Mouse (Mus musculus) spleen, adult 2 months (tissue): ENCODE results near the gene Gm20388. TPM values are rescaled to one million over a fixed set of nuclear protein-coding genes. Genes with fewer than 3 reads are reported as not detected.

Experiments
- DNase-seq, 2 experiments: peaks; one replicate each; pipeline versions ENCODE4 v3.0.0 to v3.0.0-alpha.2; 2012 to 2021; ENCODE audit warnings: low spot score in 2 of 2, low read depth in 1 of 2
- H3K27ac ChIP-seq: fragments of 200-500 bp; 2 replicates; pipeline ENCODE4 v1.5.1; 2012; ENCODE audit warnings: low read length, inconsistent platforms; ENCODE audit not compliant: insufficient read depth
- H3K27me3 ChIP-seq: fragments of 200-500 bp; 2 replicates; pipeline ENCODE4 v1.6.1; 2012; ENCODE audit warnings: mild to moderate bottlenecking, moderate library complexity, low read length, inconsistent platforms; ENCODE audit not compliant: control insufficient read depth, insufficient read depth
- H3K36me3 ChIP-seq: fragments of 200-500 bp; 2 replicates; pipeline ENCODE4 v1.6.1; 2012; ENCODE audit warnings: mild to moderate bottlenecking, low read length, inconsistent platforms; ENCODE audit not compliant: control insufficient read depth, insufficient read depth
- H3K4me1 ChIP-seq: fragments of 200-500 bp; 2 replicates; pipeline ENCODE4 v1.6.1; 2011; ENCODE audit warnings: inconsistent platforms; ENCODE audit not compliant: control insufficient read depth, insufficient read depth, insufficient read length
- H3K4me3 ChIP-seq: fragments of 200-500 bp; 2 replicates; pipeline ENCODE4 v1.5.1; 2011; ENCODE audit warnings: mild to moderate bottlenecking, inconsistent platforms; ENCODE audit not compliant: insufficient read depth, insufficient read length; ENCODE audit errors: extremely low read depth
- CTCF ChIP-seq: fragments of 200-500 bp; IDR thresholded peaks from 2 replicates; pipeline ENCODE4 v1.5.1; 2011; ENCODE audit warnings: mild to moderate bottlenecking, inconsistent platforms; ENCODE audit not compliant: insufficient read depth, insufficient read length, insufficient replicate concordance; ENCODE audit errors: extremely low read depth
- POLR2A ChIP-seq: fragments of 200-500 bp; IDR thresholded peaks from 2 replicates; pipeline ENCODE4 v1.6.1; 2011; ENCODE audit warnings: low read depth, low read length, inconsistent platforms
- WGBS: fragments of 180-500 bp; shearing (Covaris S2); methylation state at CpG from one replicate; pipeline ENCODE4 v1.1.7; 2018; 5-methylcytosine and 5-hydroxymethylcytosine counted together
- polyA plus RNA-seq: library from polyadenylated mRNA; depleted of rRNA; stranded (reverse); fragments of >200 nt; gene quantifications from 2 replicates; pipeline ENCODE4 v1.2.3, GENCODE M21; 2012

The Gm20388 gene
- polyA plus RNA-seq, 1 experiment = 26.1 TPM

- DNase-seq = no peak
- no peaks in the 10 kb centered on the region for H3K27me3 ChIP-seq
Observed at GRCm38 (mm10) chr8:121213651-121214050, 1303.0 kb downstream of the Gm20388 start.

GRCm38 (mm10) chr8:121214975-121215374 lies 1304.3 kb downstream of the Gm20388 start:
- DNase-seq = no peak
- H3K4me1 ChIP-seq = no peaks in the 10 kb centered on the region
- no peak for TF ChIP-seq CTCF
- no peak for TF ChIP-seq POLR2A
- no peak overlapping the region for H3K27ac ChIP-seq
- 85% methylated on average over 10 of the region's 10 CpGs for whole genome bisulfite sequencing
- H3K27me3 ChIP-seq = no peaks in the 10 kb centered on the region
- H3K4me3 ChIP-seq = no peak overlapping the region
- no peaks in the 10 kb centered on the region for H3K36me3 ChIP-seq

More at GRCm38 (mm10) chr8:121213651-121214050, 1303.0 kb downstream of the Gm20388 start:
- no peak for TF ChIP-seq CTCF
- 19% methylated on average over 10 of the region's 10 CpGs for WGBS
- no peak overlapping the region for H3K27ac ChIP-seq
- H3K36me3 ChIP-seq = no peaks in the 10 kb centered on the region
- no peaks in the 10 kb centered on the region for H3K4me1 ChIP-seq
- H3K4me3 ChIP-seq = no peak overlapping the region

GRCm38 (mm10) chr8:121216441-121216949 lies 1305.9 kb downstream of the Gm20388 start:
- Histone ChIP-seq H3K27me3 (no peaks in the 10 kb centered on the region), H3K27ac (no peak overlapping the region), H3K4me3 (no peak overlapping the region), H3K36me3 (no peaks in the 10 kb centered on the region), H3K4me1 (no peaks in the 10 kb centered on the region)
- 76% methylated on average over 10 of the region's 10 CpGs for WGBS
- TF ChIP-seq CTCF (no peak), POLR2A (no peak)
- DNase-seq = no peak

- TF ChIP-seq POLR2A (no peak), CTCF (no peak)
- no peak for DNase-seq
- H3K27ac ChIP-seq = no peak overlapping the region
- WGBS = 82% methylated on average over 3 of the region's 3 CpGs
- H3K4me1 ChIP-seq = no peaks in the 10 kb centered on the region
- no peak overlapping the region for H3K4me3 ChIP-seq
- H3K27me3 ChIP-seq = no peaks in the 10 kb centered on the region
- no peaks in the 10 kb centered on the region for H3K36me3 ChIP-seq
Observed at GRCm38 (mm10) chr8:121218486-121218885, 1307.8 kb downstream of the Gm20388 start.

GRCm38 (mm10) chr8:121220103-121220899 lies 1309.7 kb downstream of the Gm20388 start:
- WGBS = 41% methylated on average over 33 of the region's 33 CpGs

GRCm38 (mm10) chr8:121224709-121225108 lies 1314.1 kb downstream of the Gm20388 start:
- Histone ChIP-seq H3K4me3 (no peak overlapping the region), H3K27me3 (no peaks in the 10 kb centered on the region), H3K27ac (no peak overlapping the region), H3K4me1 (no peaks in the 10 kb centered on the region), H3K36me3 (no peaks in the 10 kb centered on the region)
- DNase-seq = no peak
- TF ChIP-seq CTCF (no peak), POLR2A (no peak)
- WGBS = 26% methylated on average over 8 of the region's 8 CpGs

More at GRCm38 (mm10) chr8:121220103-121220899, 1309.7 kb downstream of the Gm20388 start:
- Histone ChIP-seq H3K27me3 (no peaks in the 10 kb centered on the region), H3K27ac (no peak overlapping the region), H3K36me3 (no peaks in the 10 kb centered on the region), H3K4me1 (no peaks in the 10 kb centered on the region), H3K4me3 (no peak overlapping the region)
- DNase-seq = no peak
- no peak for TF ChIP-seq POLR2A
- TF ChIP-seq CTCF = no peak

GRCm38 (mm10) chr8:121227756-121228155 lies 1317.1 kb downstream of the Gm20388 start:
- no peaks in the 10 kb centered on the region for H3K27me3 ChIP-seq

More at GRCm38 (mm10) chr8:121227756-121228155, 1317.1 kb downstream of the Gm20388 start:
- DNase-seq = no peak
- H3K4me3 ChIP-seq = no peak overlapping the region
- no peaks in the 10 kb centered on the region for H3K36me3 ChIP-seq
- TF ChIP-seq POLR2A = no peak
- TF ChIP-seq CTCF = no peak
- H3K4me1 ChIP-seq = no peaks in the 10 kb centered on the region
- 85% methylated on average over 18 of the region's 18 CpGs for WGBS
- H3K27ac ChIP-seq = no peak overlapping the region
